Mouse (Mus musculus): ENCODE data around the gene Tmed8.

GRCm38 (mm10) chr12:87230379-87230895, 30.2 kb upstream of the Tmed8 start:
- TF ChIP-seq CTCF (IDR thresholded peaks at IDR 0.05; ENCODE audit: borderline replicate concordance, extremely low read depth, insufficient read depth, insufficient read length), result no peak
- no peak for TF ChIP-seq POLR2A (IDR thresholded peaks at IDR 0.05; ENCODE audit: borderline replicate concordance, extremely low read depth, insufficient read depth, insufficient read length, poor library complexity, severe bottlenecking)
